Mouse (Mus musculus): Measurements from ENCODE around the gene Lpp.

- no peak for TF ChIP-seq CTCF (IDR thresholded peaks at IDR 0.05; ENCODE audit: insufficient read depth, low read depth, low read length)
- no peak for TF ChIP-seq POLR2A (IDR thresholded peaks at IDR 0.05; ENCODE audit: insufficient read depth, low read depth, low read length)
Observed at GRCm38 (mm10) chr16:24643024-24643635, 249.8 kb downstream of the Lpp start.
